Mouse (Mus musculus): ENCODE data around the gene Prkcd. TPM values are rescaled to one million over a fixed set of nuclear protein-coding genes. Genes with fewer than 3 reads are reported as not detected.

Prkcd gene
- total RNA-seq, 2 experiments from 2014 or later: 37.2 to 38.6 TPM

DNA sequence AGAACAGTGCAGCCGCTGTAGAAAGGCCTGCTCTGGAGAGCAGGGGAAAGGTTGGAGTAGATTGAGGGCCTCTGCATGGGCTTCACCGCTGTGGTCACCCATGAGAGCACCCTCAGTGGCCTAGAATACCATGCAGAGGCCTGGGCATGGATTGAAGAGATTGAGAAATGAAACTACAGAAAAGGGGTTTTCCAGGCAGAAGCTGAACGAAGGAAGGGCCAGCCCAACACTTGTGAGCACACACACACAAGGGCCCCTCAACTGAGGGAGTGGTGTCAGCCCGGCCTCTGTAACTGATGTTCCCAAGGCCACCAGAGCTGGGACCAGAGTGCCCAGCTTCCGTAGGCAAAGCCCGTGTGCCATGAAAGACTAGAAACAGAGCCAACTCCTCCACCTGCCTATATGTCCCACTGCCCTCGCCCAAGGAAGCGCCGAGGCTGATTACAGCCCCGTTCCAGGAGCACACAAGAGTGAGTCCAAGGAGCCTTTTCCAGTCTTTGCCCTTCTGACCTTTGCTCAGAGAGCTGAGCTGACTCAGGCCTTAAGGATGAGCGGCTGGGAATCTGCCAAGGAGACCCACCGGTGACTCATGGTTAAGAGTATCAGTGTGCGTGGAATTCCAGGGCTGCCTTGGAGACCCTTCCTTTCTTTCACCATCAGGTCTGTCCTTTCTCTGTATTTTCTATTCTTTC, 9.4 kb upstream of the Prkcd start:
- DNase-seq (ENCODE audit: low spot score in 2 of 2): no peak

DNA sequence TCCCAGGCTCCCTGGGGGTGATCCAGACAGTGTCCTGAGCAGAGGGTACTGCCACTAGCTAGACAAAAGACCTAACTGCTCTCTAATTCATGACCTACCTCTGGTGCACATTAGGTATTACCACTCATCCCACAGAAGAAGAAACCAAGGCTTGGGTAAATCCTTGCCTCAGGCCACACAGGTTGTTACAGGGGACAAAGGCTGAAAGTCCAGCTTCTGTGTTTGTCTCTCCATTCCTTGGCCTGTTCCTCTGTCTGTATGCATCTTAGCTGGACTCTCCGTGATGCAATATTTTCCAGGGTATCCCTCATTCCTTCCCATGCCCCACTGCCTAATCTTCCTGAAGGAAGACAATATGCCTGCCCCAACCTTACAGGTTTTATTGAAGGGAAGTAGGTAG, 8.4 kb upstream of the Prkcd start:
- no peak for DNase-seq (ENCODE audit: low spot score in 2 of 2)

DNA sequence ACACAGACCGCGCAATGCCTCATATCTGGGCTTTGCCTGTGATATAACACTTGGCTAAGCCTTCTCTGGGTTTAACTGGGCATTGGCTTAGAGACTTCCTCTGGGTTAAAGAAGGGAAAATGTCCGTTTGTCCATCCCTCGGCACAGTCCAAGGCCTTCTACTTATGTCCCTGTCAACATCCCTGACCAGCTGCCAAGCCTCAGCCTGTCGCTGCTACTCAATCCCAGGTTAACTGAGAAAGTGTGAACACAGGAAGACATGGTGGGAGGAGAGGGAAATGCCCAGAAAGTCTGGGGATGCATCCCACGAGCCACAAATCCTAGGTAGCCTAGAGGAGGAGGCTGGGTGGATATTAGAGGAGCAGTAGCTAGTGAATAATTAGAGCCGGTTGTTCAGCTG, 7.7 kb upstream of the Prkcd start:
- DNase-seq (ENCODE audit: low spot score in 2 of 2): no peak

DNA sequence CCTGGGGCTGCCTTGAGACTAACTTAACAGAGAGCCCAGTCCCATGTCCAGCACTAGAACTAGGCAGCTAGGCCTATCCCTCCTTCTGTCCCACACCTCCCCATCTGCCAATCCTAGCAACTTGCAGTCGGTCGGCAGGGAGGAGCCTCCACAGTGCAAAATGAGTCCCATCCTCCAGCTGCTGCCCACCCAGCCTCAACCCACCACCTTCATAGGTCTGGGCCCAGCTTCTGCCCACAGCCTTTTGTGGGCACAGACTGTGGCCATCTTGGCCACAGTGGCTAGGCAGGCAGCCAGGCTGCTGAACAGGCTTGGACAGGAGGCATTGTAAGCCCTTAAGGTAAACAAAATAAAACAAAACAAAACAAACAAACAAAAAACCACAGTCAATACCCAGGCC, 5.8 kb upstream of the Prkcd start:
- no peak for DNase-seq (ENCODE audit: low spot score in 2 of 2)

DNA sequence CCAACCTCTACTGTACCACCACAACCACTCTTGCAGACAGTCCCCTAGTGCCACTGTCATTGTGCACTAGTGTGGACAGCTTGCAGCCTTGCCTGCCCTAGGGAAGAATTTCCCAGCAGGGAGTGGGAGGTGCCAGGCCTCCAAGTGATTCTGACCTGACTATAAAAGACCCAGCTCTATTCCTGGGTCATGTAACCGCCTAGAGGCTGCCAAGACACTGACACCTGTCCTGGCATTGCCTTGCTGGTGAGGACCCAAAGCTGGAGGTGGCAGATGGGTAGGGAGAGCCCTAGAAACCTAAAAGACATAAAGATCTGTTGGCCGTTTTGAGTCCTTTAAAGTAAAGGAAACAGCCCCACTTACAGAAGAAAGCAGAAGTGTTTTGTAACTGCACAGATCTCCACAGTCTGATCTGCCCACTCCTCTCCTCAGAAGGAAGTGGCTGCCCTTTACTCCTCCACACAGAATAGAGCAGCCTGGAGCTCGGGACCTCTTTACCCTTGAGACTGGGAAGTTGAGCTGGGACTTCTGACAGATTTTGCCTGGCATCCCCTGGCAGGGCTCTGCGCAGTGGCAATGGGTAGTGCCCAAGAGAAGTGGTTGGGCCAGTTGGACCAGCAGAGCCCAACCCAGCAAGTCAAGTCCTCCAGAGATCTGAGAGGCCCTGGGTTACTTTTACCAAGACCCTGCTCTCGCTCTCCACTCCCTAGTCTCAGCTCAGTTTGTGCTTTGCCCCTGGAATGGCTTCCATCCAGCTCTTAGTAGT, 5.0 kb upstream of the Prkcd start:
- peak in 1 of 2 experiments; percentile 43 for DNase-seq (ENCODE audit: low spot score in 2 of 2)

DNA sequence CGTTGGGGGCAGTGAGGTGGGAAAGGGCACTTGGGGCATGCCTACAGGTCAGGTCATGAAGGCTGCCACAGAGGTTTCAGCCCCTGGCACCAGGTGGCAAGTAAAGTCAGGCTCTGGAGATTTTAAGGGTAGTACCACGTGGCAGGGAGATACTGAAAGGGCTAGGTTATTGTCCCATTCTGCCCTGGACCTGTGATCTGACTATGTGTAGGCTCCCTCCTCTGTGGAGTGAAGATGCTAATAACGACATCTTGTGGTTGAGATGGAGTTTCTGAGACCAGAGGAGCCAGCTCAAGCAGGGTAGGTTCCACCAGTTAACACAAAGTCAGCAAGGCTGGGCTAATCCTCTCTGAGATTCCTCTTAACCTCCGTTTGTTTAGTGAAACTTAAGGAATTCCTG, 3.8 kb upstream of the Prkcd start:
- no peak for DNase-seq (ENCODE audit: low spot score in 2 of 2)

DNA sequence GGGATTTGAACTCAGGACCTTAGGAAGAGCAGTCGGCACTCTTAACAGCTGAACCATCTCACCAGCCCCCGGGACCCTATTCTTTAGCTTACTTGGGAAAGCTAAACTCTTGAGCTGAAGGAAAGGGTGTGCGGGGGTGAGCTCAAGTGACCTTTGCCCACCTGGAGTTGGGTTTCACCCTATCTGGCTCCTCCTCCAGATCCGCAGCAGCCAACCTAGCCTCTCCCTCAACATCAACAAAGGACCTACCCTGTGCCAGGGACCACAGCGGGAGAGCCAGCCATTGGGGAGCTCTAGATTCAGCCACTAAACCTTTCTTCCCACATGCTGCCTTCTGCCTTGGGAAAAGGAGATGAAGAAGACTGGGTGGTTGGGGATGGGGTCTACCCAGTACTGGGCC, 2.2 kb upstream of the Prkcd start:
- DNase-seq (ENCODE audit: low spot score in 2 of 2): no peak

DNA sequence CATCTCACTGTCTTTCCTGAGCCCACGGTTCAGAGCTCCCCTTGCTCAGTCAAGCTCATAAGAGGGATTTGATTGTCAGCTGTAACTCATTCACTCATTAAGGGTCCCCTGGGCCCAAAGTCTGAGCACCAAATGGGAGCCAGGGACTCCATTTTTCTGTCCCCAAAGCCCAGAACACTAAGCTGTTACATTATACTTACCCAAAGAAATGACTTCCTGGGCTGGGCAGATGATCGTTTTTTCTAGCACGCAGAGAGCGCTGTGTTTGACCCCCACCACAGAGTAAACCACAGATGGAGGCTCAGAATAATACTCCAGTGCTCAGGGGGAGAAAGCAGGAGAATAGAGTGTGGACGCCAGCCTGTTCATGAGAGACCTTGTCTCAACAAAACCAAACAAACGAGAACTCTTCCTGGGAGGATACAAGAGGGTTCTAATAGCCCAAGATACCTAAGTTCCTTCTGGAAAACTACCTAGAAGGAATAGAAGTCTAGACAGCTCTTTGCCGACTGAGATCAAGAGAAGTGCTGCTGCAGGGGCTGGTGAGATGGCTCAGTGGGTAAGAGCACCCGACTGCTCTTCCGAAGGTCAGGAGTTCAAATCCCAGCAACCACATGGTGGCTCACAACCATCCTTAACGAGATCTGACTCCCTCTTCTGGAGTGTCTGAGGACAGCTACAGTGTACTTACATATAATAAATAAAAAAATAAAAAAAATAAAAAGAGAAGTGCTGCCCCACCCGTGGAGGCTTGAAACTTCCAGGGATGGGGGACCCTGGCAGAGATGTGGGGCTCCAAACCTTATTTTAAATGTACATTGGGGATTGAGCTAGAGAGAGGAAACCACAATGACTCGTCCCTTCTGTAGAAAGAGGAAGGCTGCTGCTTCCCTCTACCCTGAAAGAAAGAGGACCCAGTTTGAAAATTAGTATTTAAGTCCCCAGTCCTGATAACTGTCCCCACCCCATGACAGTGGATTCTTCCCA, 1.0 kb upstream of the Prkcd start:
- DNase-seq (ENCODE audit: low spot score in 2 of 2): no peak

DNA sequence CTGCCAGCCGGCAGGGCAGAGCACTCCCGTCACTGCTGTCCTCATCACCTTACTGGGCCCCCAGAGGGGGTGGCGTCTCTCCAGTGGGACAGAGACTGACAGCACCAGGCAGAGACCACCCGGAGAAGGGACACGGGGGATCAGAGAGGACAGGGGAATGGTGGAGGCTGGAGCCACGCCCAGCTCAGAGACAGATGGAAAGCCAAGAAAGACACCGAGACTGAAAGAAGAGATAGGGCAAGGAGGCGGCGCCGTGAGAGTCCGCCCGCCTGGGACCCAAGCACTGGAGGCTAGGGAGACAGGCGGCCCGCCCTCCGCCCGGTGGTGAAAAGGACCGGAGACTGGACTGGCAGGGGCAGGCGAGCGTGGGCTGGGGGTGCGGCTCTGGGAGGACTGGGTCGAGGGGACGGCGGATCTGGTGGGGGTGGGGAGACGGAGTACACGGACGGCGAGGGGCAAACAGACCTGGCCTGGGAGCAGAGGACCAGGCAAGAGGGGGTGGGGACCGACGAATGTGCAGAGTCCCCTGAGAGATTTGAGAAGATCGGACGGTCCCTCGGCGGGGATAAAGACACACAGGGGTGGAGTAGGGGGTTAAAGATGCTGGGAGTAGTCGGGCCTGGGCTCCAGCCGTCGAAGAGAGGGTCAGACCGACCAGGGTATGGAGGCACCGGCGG, 741 bp downstream of the Prkcd start:
- DNase-seq (ENCODE audit: low spot score in 2 of 2): peak in 1 of 2 experiments; percentile 48

DNA sequence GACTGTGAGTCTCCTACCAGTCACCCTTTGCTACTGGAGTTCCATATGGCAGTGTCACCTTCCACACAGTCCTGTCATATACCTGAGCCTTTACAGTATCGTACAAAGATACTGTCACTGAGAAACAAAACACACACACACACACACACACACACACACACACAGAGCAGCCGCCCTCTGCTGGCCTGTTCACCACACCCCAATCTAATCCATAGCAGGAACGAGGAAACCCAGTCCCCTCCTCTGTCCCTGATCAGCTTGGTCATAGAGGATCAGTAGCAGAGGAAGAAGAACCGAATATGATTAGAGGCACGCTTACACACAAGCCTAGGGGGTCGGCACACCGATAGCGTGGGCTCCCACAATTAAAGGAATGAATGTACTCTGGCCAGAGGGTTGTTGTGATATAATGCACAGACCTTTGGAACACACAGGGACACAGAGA, 1.7 kb downstream of the Prkcd start:
- no peak for DNase-seq (ENCODE audit: low spot score in 2 of 2)

DNA sequence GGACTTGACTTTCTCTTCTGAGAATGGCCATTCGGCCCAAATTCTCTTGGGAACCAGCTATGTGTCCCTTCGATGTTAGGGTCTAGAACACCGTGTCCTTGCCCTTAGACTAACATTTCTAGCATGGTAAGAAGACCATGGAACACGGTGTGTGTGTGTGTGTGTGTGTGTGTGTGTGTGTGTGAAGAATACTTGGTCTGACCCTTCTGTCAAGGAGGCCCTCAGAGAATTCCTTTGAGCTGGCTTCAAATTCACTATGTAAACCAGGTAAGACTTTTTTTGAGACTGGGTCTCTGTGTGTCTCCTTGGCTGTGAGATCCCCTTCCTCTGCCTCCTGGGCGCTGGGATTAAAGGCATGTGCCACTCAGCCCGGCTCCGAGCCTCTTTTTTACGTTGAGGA, 3.5 kb downstream of the Prkcd start:
- no peak for DNase-seq (ENCODE audit: low spot score in 2 of 2)

DNA sequence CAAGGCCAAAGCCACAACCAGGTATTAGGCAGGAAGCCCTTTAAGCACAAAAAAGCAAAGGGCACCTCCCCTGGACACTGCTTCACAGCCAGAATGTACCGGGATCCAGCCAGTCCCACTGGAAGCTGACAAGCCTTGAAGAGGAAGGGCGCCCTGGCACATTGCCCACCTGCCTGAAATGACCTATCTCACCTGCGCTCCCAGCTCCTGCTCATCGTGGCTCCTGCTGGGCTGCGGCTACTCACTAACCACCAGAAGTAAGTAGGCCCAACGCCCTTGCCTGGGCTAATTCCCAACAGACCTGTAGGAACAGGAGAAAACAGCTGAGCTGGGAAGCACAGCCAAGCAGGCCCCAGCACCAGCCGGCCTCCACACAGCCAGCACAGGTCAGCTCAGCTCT, 3.9 kb downstream of the Prkcd start:
- no peak for DNase-seq (ENCODE audit: low spot score in 2 of 2)

DNA sequence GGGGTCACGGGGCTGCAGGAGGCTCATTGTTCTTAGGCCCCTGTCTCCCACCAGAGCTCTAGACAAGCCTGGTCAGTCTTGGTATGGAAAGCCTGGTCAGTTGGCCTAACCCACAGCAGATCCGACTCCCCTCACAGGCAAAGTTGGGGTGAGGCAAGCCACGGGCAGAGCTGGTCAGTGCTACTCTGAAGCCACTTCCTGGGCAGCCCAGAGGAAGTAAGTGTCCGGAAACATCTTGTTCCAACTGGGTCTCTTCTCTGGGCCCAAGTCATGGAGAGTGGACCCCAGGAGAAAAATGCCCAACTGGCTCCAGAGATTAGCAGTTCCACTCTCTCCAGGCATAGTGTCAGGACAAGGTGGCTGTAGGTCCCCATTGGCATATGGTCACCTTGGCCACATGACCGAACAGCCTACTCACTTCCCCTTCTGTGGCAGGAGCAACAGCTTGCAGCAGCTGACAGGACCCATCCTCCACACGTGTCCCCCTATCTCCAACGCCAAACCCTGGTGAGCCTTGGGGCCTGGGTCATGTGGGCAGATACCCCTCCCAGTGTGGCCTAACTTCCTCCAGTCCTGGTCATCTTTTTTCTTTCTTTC, 5.9 kb downstream of the Prkcd start:
- no peak for DNase-seq (ENCODE audit: low spot score in 2 of 2)

DNA sequence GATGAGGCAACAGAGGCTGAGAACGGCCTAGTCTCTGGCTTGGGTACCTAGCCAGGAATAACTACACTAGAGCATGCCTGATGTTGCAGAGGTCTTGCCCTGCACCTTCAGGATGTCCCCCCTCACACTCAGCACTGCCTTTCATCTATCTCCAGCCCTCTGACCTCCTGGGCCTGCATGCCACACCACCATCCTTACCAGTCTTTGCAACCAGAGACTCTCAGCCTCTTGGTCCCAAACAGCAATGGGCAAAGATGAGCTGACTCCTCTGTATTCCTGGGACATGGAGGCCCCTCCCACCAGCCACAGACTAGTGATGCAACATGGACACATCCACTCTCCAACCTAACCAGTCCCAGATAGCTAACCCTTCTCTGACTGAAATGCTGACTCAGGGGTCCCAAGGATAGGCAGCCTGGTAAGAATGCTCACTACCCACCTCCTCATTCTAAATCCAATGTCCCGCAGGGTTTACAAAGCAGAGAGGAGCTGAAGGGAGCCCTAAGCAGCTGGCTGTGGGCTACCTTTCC, 7.2 kb downstream of the Prkcd start:
- no peak for DNase-seq (ENCODE audit: low spot score in 2 of 2)

DNA sequence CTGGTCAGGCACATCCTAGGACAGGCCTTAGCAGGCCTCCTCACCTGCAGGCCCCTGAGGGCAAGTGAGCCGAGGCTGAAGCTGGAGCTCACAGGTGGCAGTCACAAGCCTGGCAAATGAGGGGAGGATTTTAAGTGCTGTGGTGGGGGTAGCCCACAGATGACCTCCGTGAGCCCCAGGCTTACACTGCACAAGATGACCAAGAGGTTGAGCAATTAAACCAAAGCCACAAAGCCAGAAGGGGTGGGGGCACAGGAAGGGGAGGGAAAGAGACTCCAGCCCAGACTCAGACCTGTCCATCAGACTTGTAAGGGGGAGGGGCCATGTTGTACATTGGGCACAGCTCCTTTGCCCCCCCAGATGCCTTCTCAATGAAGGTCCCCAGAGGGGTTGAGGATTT, 9.3 kb downstream of the Prkcd start:
- no peak for DNase-seq (ENCODE audit: low spot score in 2 of 2)

DNA sequence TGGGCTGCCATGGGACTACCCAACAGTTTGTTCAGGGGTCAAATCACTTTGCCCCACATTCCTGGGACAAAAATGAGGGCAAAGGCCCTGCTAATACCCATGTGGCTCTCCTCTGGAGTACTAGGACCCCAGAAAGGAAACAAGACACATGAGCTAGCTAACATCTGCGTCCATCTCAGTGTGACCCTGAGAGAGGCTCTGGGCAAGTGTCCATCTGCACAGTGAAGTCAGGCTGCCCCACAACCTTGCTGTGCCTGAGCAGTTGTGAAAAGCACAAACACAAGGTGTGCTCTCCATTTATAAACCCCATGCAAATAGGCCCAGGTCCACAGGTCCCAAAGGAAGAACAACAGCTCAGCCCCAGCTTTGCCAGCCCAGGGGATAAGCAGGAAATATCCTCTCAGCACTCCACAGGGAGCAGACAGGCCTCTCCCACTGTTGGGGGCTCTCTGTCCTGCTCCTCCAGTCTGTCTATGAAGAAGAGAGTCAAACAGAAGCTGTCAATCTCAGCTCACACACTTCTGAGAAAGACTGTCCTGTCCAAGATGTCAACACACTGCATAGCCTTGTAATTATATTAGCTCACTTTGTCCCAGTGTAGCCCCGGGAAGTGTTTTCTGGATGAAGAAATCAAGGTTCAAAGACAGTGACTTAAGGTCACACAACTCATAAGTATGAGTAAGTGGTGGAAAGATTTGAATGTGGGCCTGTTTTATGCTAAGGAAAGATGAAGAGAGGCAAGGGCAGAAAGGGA, 12.9 kb downstream of the Prkcd start:
- no peak for DNase-seq (ENCODE audit: low spot score in 2 of 2)

DNA sequence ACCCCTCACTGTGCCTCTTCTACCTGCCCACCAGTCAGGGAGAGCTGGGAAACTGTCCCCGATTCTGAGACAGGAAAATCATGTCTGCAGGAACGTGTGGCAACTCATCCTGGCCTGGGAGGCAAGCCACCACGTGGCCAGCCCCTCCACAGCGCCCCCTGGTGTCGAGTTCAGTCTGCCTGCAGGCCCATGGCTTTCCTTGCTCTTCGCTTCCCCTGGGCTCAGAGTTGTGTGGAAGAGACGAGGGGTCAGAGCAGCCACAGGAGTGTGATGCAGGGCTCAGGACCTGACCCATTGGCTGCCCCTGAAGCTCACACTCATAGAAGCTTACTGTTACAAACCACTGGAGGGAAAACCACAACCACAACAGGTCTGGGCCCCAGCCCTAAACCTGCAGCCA, 13.5 kb downstream of the Prkcd start:
- peak; percentile 85 to 86 for DNase-seq (ENCODE audit: low spot score in 2 of 2)

DNA sequence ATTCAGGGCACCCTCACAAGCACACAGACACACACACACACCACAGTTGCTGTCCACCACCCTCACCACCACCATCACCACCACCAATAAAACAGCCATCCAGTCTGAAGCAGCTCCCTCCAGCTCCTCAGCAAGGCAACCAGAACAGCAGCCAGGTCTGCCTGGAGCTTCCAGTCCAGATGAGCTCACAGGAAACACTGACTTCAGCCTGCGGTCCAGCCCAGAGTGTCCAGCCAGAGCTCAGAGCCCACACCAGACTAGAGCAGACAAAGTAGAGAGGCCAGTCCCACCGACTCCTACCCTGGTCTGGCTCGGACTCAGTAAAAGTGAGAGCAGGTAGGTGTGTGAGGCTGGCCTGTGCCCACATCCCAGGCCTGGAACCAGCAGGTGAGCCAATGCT, 15.1 kb downstream of the Prkcd start:
- no peak for DNase-seq (ENCODE audit: low spot score in 2 of 2)

DNA sequence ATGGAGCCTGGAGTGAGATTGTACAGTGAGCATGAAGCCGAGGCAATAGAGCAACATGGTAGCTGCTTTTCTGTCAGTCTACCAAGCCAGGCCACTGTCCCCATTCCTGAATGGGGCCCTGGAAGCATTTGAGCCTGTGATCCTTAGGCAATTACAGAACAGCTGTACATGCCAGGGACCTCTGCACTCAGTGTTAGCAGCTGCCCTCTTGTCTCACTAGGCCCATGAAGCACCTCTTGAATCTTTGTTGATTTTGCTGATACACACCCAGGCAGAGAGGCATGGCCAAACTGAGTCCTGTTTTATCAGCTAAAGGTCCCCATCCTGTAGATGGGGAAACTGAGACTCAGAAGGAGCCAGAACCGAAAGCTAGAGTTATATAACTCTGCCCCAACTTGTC, 15.7 kb downstream of the Prkcd start:
- DNase-seq (ENCODE audit: low spot score in 2 of 2): no peak

DNA sequence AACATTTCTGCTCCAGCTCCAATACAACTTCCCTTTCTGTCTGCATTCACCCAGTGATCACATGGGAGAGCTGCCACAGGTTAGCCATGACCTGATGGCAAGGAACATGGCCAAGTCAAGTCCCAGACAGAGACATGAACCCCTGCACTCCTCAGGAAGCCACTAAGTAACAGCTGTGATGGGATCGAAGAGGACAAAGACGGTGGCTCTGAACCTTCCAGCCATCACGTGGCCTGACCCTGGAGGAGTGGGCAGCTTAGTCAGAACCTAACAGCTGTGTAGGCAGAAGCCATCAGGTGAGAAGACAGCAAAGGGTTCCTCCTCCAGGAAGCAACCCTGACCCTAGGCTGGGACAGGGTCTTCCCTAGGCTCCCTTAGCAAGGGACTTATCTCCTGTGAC, 16.5 kb downstream of the Prkcd start:
- no peak for DNase-seq (ENCODE audit: low spot score in 2 of 2)
